Mouse (Mus musculus) CH12.LX (cell line): Measurements from ENCODE around the gene Ccdc78. TPM values are rescaled to one million over a fixed set of nuclear protein-coding genes. Genes with fewer than 3 reads are reported as not detected.

Source experiments
- DNase-seq: peaks from one replicate; pipeline ENCODE4 v3.0.0-alpha.2; 2013; ENCODE audit errors: extremely low read depth
- H3K27ac ChIP-seq: 2 replicates; pipeline ENCODE4 v1.5.1; 2012; ENCODE audit warnings: low read depth, mild to moderate bottlenecking, control low read depth, moderate library complexity; ENCODE audit not compliant: insufficient read depth
- H3K27me3 ChIP-seq: replicated peaks from 2 replicates; pipeline ENCODE3; 2012; ENCODE audit warnings: inconsistent platforms
- H3K36me3 ChIP-seq, 2 experiments: replicated peaks in 1 of 2; 2 replicates each; pipeline versions ENCODE3 to v1.6.1; 2012; ENCODE audit warnings: inconsistent platforms in 1 of 2, low read length in 1 of 2, mild to moderate bottlenecking in 1 of 2, mixed read lengths in 1 of 2, moderate library complexity in 1 of 2; ENCODE audit not compliant: control insufficient read depth in 1 of 2, insufficient read depth in 1 of 2
- H3K4me1 ChIP-seq, 2 experiments: 2 replicates each; pipeline ENCODE4 v1.6.1; 2012; ENCODE audit warnings: inconsistent platforms in 1 of 2, moderate library complexity in 1 of 2; ENCODE audit not compliant: insufficient read depth in 2 of 2, control insufficient read depth in 1 of 2
- H3K4me2 ChIP-seq: 2 replicates; pipeline ENCODE4 v1.6.1; 2012; ENCODE audit warnings: low read depth, mild to moderate bottlenecking, control low read depth; ENCODE audit not compliant: poor library complexity, insufficient read depth, severe bottlenecking
- H3K4me3 ChIP-seq, 3 experiments: fragments of 150-350 bp in 1 of 3; sonication (generic) in 1 of 3; replicated peaks in 1 of 3; 2 replicates each; pipeline versions ENCODE3 to v1.5.1; 2011 to 2012; ENCODE audit warnings: low read depth in 2 of 3, low read length in 2 of 3, mild to moderate bottlenecking in 2 of 3, moderate library complexity in 2 of 3, control low read depth in 1 of 3, improper control_type of control experiment in 1 of 3, inconsistent platforms in 1 of 3, mixed read lengths in 1 of 3; ENCODE audit not compliant: poor library complexity in 1 of 3
- H3K79me2 ChIP-seq: replicated peaks from 2 replicates; pipeline ENCODE4 v1.6.1; 2012; ENCODE audit warnings: mild to moderate bottlenecking, moderate library complexity; ENCODE audit not compliant: control insufficient read depth, poor library complexity, insufficient read depth, severe bottlenecking; ENCODE audit errors: extremely low read depth
- H3K9ac ChIP-seq: 2 replicates; pipeline ENCODE4 v1.6.1; 2012; ENCODE audit warnings: low read depth, mild to moderate bottlenecking, control low read depth, moderate library complexity; ENCODE audit not compliant: insufficient read depth
- H3K9me3 ChIP-seq: replicated peaks from 2 replicates; pipeline ENCODE3; 2012; ENCODE audit warnings: low read length, inconsistent platforms, mixed read lengths
- CHD1 ChIP-seq: IDR thresholded peaks from 2 replicates; pipeline ENCODE4 v1.6.1; 2012; ENCODE audit warnings: low read depth, low read length, improper control_type of control experiment, inconsistent platforms
- CTCF ChIP-seq, 2 experiments: IDR thresholded peaks in 1 of 2; conservative IDR thresholded peaks in 1 of 2; 2 replicates each; pipeline ENCODE4 v1.5.1; 2011 to 2012; ENCODE audit warnings: low read depth in 2 of 2, low read length in 2 of 2, improper control_type of control experiment in 1 of 2, inconsistent platforms in 1 of 2, mild to moderate bottlenecking in 1 of 2, moderate library complexity in 1 of 2
- E2F4 ChIP-seq: IDR thresholded peaks from 2 replicates; pipeline ENCODE4 v1.6.1; 2011; ENCODE audit warnings: low read depth, low read length, improper control_type of control experiment; ENCODE audit not compliant: insufficient replicate concordance
- ELF1 ChIP-seq: IDR thresholded peaks from 2 replicates; pipeline ENCODE4 v1.6.1; 2014; ENCODE audit warnings: low read depth, mild to moderate bottlenecking, inconsistent platforms, low read length, improper control_type of control experiment
- IRF4 ChIP-seq: IDR thresholded peaks from 2 replicates; pipeline ENCODE4 v1.6.1; 2014; ENCODE audit warnings: low read depth, mild to moderate bottlenecking, inconsistent platforms, low read length, improper control_type of control experiment
- JUN ChIP-seq: IDR thresholded peaks from 2 replicates; pipeline ENCODE4 v1.6.1; 2011; ENCODE audit warnings: low read depth, mild to moderate bottlenecking, low read length, improper control_type of control experiment, moderate library complexity; ENCODE audit not compliant: insufficient read depth
- KAT2A ChIP-seq: IDR thresholded peaks from 2 replicates; pipeline ENCODE4 v1.6.1; 2012; ENCODE audit warnings: low read length, improper control_type of control experiment, inconsistent platforms; ENCODE audit not compliant: insufficient replicate concordance
- MAX ChIP-seq: IDR thresholded peaks from 2 replicates; pipeline ENCODE4 v1.6.1; 2011; ENCODE audit warnings: low read length, improper control_type of control experiment
- MEF2A ChIP-seq: IDR thresholded peaks from 2 replicates; pipeline ENCODE4 v1.6.1; 2014; ENCODE audit warnings: low read depth, mild to moderate bottlenecking, inconsistent platforms, low read length, improper control_type of control experiment, borderline replicate concordance
- MXI1 ChIP-seq: IDR thresholded peaks from 2 replicates; pipeline ENCODE4 v1.6.1; 2011; ENCODE audit warnings: mild to moderate bottlenecking, low read depth, low read length, improper control_type of control experiment
- PAX5 ChIP-seq: IDR thresholded peaks from 2 replicates; pipeline ENCODE4 v1.6.1; 2012; ENCODE audit warnings: low read length, inconsistent platforms, mixed read lengths
- POLR2AphosphoS2 ChIP-seq: IDR thresholded peaks from 2 replicates; pipeline ENCODE4 v1.6.1; 2011; ENCODE audit warnings: low read depth, low read length, improper control_type of control experiment
- SMC3 ChIP-seq: IDR thresholded peaks from 2 replicates; pipeline ENCODE4 v1.6.1; 2011; ENCODE audit warnings: low read depth, low read length, improper control_type of control experiment
- TCF12 ChIP-seq: IDR thresholded peaks from 2 replicates; pipeline ENCODE4 v1.6.1; 2014; ENCODE audit warnings: low read depth, mild to moderate bottlenecking, inconsistent platforms, low read length, improper control_type of control experiment
- UBTF ChIP-seq: IDR thresholded peaks from 2 replicates; pipeline ENCODE4 v1.6.1; 2012; ENCODE audit warnings: low read depth, mild to moderate bottlenecking, inconsistent platforms, low read length, improper control_type of control experiment, moderate library complexity
- USF1 ChIP-seq: IDR thresholded peaks from 2 replicates; pipeline ENCODE4 v1.6.1; 2014; ENCODE audit warnings: low read depth, mild to moderate bottlenecking, inconsistent platforms, low read length, improper control_type of control experiment
- ZC3H11A ChIP-seq: IDR thresholded peaks from 2 replicates; pipeline ENCODE4 v1.6.1; 2012; ENCODE audit warnings: low read depth, mild to moderate bottlenecking, inconsistent platforms, low read length, improper control_type of control experiment
- dilution Hi-C: fragments of 300-500 bp; cut with MboI; formaldehyde crosslinking; loops from 2 replicates; pipeline ENCODE4 v1.14.3; 2020; ENCODE audit warnings: low sequenced_read_pairs; ENCODE audit not compliant: extremely low pct_unique_long_range_greater_than_20kb, extremely low pct_ligation_motif_present
- in situ Hi-C: fragments of 300-500 bp; cut with MboI; formaldehyde crosslinking; loops from 3 replicates; pipeline ENCODE4 v1.14.3; 2019; ENCODE audit warnings: low sequenced_read_pairs, low pct_ligation_motif_present, low pct_unique_long_range_greater_than_20kb, mixed read lengths
- polyA plus RNA-seq: library from polyadenylated mRNA; unstranded; fragments of >175 nt; gene quantifications from 2 replicates; pipeline ENCODE4 v1.2.1, GENCODE M21; 2012; ENCODE audit warnings: low read depth; ENCODE audit not compliant: insufficient read length
- total RNA-seq, 2 experiments: library from RNA; depleted of rRNA; stranded (reverse); fragments of 300-350 nt in 1 of 2; fragments of >200 nt in 1 of 2; gene quantifications; 2 replicates each; pipeline ENCODE4 v1.2.3; 2012 to 2014

Ccdc78 gene
- total and polyA plus RNA-seq, 3 experiments = 0.13 to 0.40 (median 0.25) TPM

DNA sequence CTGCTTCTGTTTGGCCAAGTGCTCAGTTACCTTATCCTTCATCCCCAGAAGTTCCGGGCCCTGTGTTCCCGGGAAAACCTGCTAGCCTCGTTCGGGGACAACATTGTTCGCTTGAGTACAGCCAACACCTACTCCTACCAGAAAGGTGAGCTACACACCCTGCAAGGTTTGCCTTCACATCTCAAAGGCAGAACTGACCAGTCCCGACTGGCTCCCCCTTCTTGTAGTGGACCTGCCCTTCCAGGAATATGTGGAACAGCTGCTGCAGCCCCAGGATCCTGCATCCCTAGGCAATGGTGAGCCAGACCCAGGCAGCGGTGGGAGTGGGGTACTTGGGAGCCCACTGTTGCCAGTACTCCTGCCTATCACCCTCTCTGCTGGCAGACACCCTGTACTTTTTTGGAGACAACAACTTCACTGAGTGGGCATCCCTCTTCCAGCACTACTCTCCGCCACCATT lies 43.2 kb downstream of the Ccdc78 start:
- Histone ChIP-seq H3K36me3 (peaks cover 49 to 73% of the 10 kb centered on the region in 2 experiments), H3K27me3 (no peaks in the 10 kb centered on the region), H3K27ac (no peak overlapping the region), H3K4me3 (peak overlapping the region; percentile 43 to 64 (median 49)), H3K79me2 (peaks cover 14% of the 10 kb centered on the region)
- dilution Hi-C loops (no loop called here), in situ Hi-C loops (no loop called here)
- TF ChIP-seq IRF4 = no peak
- TF ChIP-seq POLR2AphosphoS2 = 0 out of 2 replicates have a peak, but pooled peaks have one; percentile 4
- TF ChIP-seq, all 38 proteins: peak for 1
- no peak overlapping the region for H3K9ac ChIP-seq
- no peaks in the 10 kb centered on the region for H3K9me3 ChIP-seq
- peak overlapping the region; percentile 30 for H3K4me2 ChIP-seq
- H3K4me1 ChIP-seq = peaks cover 24 to 61% of the 10 kb centered on the region in 2 experiments
- no peak for DNase-seq

DNA sequence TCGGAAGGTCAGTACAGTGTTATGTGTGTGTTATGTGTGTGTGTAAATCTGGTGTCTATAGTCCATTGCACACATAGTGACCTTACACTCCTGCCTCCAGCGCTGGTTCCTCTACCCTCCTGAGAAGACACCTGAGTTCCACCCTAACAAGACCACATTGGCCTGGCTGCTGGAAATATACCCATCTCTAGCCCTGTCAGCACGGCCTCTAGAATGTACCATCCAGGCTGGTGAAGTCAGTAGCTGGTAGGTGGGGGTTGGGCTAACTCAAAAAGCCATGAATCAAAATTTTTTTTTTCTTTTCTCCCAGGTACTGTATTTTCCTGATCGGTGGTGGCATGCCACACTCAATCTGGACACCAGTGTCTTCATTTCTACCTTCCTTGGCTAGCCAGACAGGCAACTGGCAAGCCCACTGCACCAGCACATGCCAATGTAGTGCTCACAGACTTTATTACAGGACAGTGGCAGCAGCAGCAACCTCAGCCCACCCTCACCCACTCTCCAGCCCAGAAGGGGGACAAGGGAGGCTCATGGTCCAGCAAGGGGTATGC lies 43.9 kb downstream of the Ccdc78 start:
- TF ChIP-seq MEF2A = no peak
- no peak for TF ChIP-seq TCF12
- TF ChIP-seq MAX = no peak
- TF ChIP-seq UBTF = no peak
- TF ChIP-seq CTCF (conservative IDR thresholded peaks at IDR 0.05 in 1 of 2, IDR thresholded peaks at IDR 0.05 in 1 of 2; ENCODE audit: low read depth in 2 of 2, low read length in 2 of 2) = no peak
- no peak for TF ChIP-seq IRF4
- no peak for TF ChIP-seq CHD1
- no peak for TF ChIP-seq ELF1
- no peak for TF ChIP-seq JUN
- no peak for TF ChIP-seq PAX5
- TF ChIP-seq SMC3 = no peak
- TF ChIP-seq USF1 = no peak
- TF ChIP-seq MXI1 = no peak
- TF ChIP-seq ZC3H11A = no peak
- TF ChIP-seq KAT2A = no peak
- TF ChIP-seq E2F4 = no peak
- TF ChIP-seq, all 38 proteins: peak for 0
- H3K79me2 ChIP-seq = peaks cover 14% of the 10 kb centered on the region
- H3K36me3 ChIP-seq = peaks cover 56 to 77% of the 10 kb centered on the region in 2 experiments
- H3K4me3 ChIP-seq = no peak overlapping the region
- no peaks in the 10 kb centered on the region for H3K27me3 ChIP-seq
- H3K27ac ChIP-seq = no peak overlapping the region
- dilution Hi-C loops (no loop called here), in situ Hi-C loops (no loop called here)
- H3K9ac ChIP-seq = no peak overlapping the region
- H3K9me3 ChIP-seq = no peaks in the 10 kb centered on the region
- peaks cover 27 to 61% of the 10 kb centered on the region in 2 experiments for H3K4me1 ChIP-seq
- DNase-seq = no peak
- no peak overlapping the region for H3K4me2 ChIP-seq
